Mouse (Mus musculus) bone marrow macrophage, adult 2 months (primary cell): ENCODE data around the gene Sh3yl1.

Experiments used
- CTCF ChIP-seq: IDR thresholded peaks from 2 replicates; pipeline ENCODE4 v1.5.1; 2012; ENCODE audit warnings: low read depth, mild to moderate bottlenecking, low read length, moderate library complexity
- POLR2A ChIP-seq: IDR thresholded peaks from 2 replicates; pipeline ENCODE4 v1.6.1; 2012; ENCODE audit warnings: mild to moderate bottlenecking, low read depth, low read length, borderline replicate concordance

GRCm38 (mm10) chr12:30943057-30943986 lies 31.9 kb downstream of the Sh3yl1 start:
- TF ChIP-seq POLR2A: no peak
- TF ChIP-seq CTCF: no peak
